Mouse (Mus musculus) CH12.LX (cell line): ENCODE results near the gene Ghdc. TPM values are rescaled to one million over a fixed set of nuclear protein-coding genes. Genes with fewer than 3 reads are reported as not detected.
A peak's percentile ranks its signal among the peaks of the same experiment; 100 is the strongest.

Experiments used
- DNase-seq: peaks from one replicate; pipeline ENCODE4 v3.0.0-alpha.2; 2013; ENCODE audit errors: extremely low read depth
- H3K27ac ChIP-seq: 2 replicates; pipeline ENCODE4 v1.5.1; 2012; ENCODE audit warnings: low read depth, mild to moderate bottlenecking, control low read depth, moderate library complexity; ENCODE audit not compliant: insufficient read depth
- H3K27me3 ChIP-seq: replicated peaks from 2 replicates; pipeline ENCODE3; 2012; ENCODE audit warnings: inconsistent platforms
- H3K36me3 ChIP-seq, 2 experiments: replicated peaks in 1 of 2; 2 replicates each; pipeline versions ENCODE3 to v1.6.1; 2012; ENCODE audit warnings: inconsistent platforms in 1 of 2, low read length in 1 of 2, mild to moderate bottlenecking in 1 of 2, mixed read lengths in 1 of 2, moderate library complexity in 1 of 2; ENCODE audit not compliant: control insufficient read depth in 1 of 2, insufficient read depth in 1 of 2
- H3K4me1 ChIP-seq, 2 experiments: 2 replicates each; pipeline ENCODE4 v1.6.1; 2012; ENCODE audit warnings: inconsistent platforms in 1 of 2, moderate library complexity in 1 of 2; ENCODE audit not compliant: insufficient read depth in 2 of 2, control insufficient read depth in 1 of 2
- H3K4me2 ChIP-seq: 2 replicates; pipeline ENCODE4 v1.6.1; 2012; ENCODE audit warnings: low read depth, mild to moderate bottlenecking, control low read depth; ENCODE audit not compliant: poor library complexity, insufficient read depth, severe bottlenecking
- H3K4me3 ChIP-seq, 3 experiments: fragments of 150-350 bp in 1 of 3; sonication (generic) in 1 of 3; replicated peaks in 1 of 3; 2 replicates each; pipeline versions ENCODE3 to v1.5.1; 2011 to 2012; ENCODE audit warnings: low read depth in 2 of 3, low read length in 2 of 3, mild to moderate bottlenecking in 2 of 3, moderate library complexity in 2 of 3, control low read depth in 1 of 3, improper control_type of control experiment in 1 of 3, inconsistent platforms in 1 of 3, mixed read lengths in 1 of 3; ENCODE audit not compliant: poor library complexity in 1 of 3
- H3K79me2 ChIP-seq: replicated peaks from 2 replicates; pipeline ENCODE4 v1.6.1; 2012; ENCODE audit warnings: mild to moderate bottlenecking, moderate library complexity; ENCODE audit not compliant: control insufficient read depth, poor library complexity, insufficient read depth, severe bottlenecking; ENCODE audit errors: extremely low read depth
- H3K9ac ChIP-seq: 2 replicates; pipeline ENCODE4 v1.6.1; 2012; ENCODE audit warnings: low read depth, mild to moderate bottlenecking, control low read depth, moderate library complexity; ENCODE audit not compliant: insufficient read depth
- H3K9me3 ChIP-seq: replicated peaks from 2 replicates; pipeline ENCODE3; 2012; ENCODE audit warnings: low read length, inconsistent platforms, mixed read lengths
- BHLHE40 ChIP-seq: IDR thresholded peaks from 2 replicates; pipeline ENCODE4 v1.6.1; 2011; ENCODE audit warnings: mild to moderate bottlenecking, low read depth, low read length, improper control_type of control experiment
- CHD2 ChIP-seq: IDR thresholded peaks from 2 replicates; pipeline ENCODE4 v1.6.1; 2011; ENCODE audit warnings: low read length, improper control_type of control experiment
- E2F4 ChIP-seq: IDR thresholded peaks from 2 replicates; pipeline ENCODE4 v1.6.1; 2011; ENCODE audit warnings: low read depth, low read length, improper control_type of control experiment; ENCODE audit not compliant: insufficient replicate concordance
- EP300 ChIP-seq: IDR thresholded peaks from 2 replicates; pipeline ENCODE4 v1.6.1; 2011; ENCODE audit warnings: low read length, improper control_type of control experiment
- ETS1 ChIP-seq: conservative IDR thresholded peaks from 2 replicates; pipeline ENCODE4 v1.6.1; 2012; ENCODE audit warnings: low read depth, mild to moderate bottlenecking, inconsistent platforms, low read length, improper control_type of control experiment, moderate library complexity
- HCFC1 ChIP-seq: IDR thresholded peaks from 2 replicates; pipeline ENCODE4 v1.6.1; 2012; ENCODE audit warnings: low read depth, mild to moderate bottlenecking, inconsistent platforms, low read length, improper control_type of control experiment
- IRF4 ChIP-seq: IDR thresholded peaks from 2 replicates; pipeline ENCODE4 v1.6.1; 2014; ENCODE audit warnings: low read depth, mild to moderate bottlenecking, inconsistent platforms, low read length, improper control_type of control experiment
- JUND ChIP-seq: conservative IDR thresholded peaks from 2 replicates; pipeline ENCODE4 v1.6.1; 2011; ENCODE audit warnings: low read depth, low read length, improper control_type of control experiment
- KAT2A ChIP-seq: IDR thresholded peaks from 2 replicates; pipeline ENCODE4 v1.6.1; 2012; ENCODE audit warnings: low read length, improper control_type of control experiment, inconsistent platforms; ENCODE audit not compliant: insufficient replicate concordance
- MAFK ChIP-seq: IDR thresholded peaks from 2 replicates; pipeline ENCODE4 v1.6.1; 2011; ENCODE audit warnings: low read length, improper control_type of control experiment; ENCODE audit not compliant: insufficient replicate concordance
- MAX ChIP-seq: IDR thresholded peaks from 2 replicates; pipeline ENCODE4 v1.6.1; 2011; ENCODE audit warnings: low read length, improper control_type of control experiment
- MAZ ChIP-seq: IDR thresholded peaks from 2 replicates; pipeline ENCODE4 v1.6.1; 2012; ENCODE audit warnings: low read depth, mild to moderate bottlenecking, inconsistent platforms, low read length, improper control_type of control experiment, moderate library complexity
- MEF2A ChIP-seq: IDR thresholded peaks from 2 replicates; pipeline ENCODE4 v1.6.1; 2014; ENCODE audit warnings: low read depth, mild to moderate bottlenecking, inconsistent platforms, low read length, improper control_type of control experiment, borderline replicate concordance
- MXI1 ChIP-seq: IDR thresholded peaks from 2 replicates; pipeline ENCODE4 v1.6.1; 2011; ENCODE audit warnings: mild to moderate bottlenecking, low read depth, low read length, improper control_type of control experiment
- MYC ChIP-seq: IDR thresholded peaks from 2 replicates; pipeline ENCODE4 v1.6.1; 2011; ENCODE audit warnings: low read depth, mild to moderate bottlenecking, improper control_type of control experiment, low read length
- POLR2A ChIP-seq: IDR thresholded peaks from 2 replicates; pipeline ENCODE4 v1.6.1; 2011; ENCODE audit warnings: low read depth, mild to moderate bottlenecking, improper control_type of control experiment, low read length
- POLR2AphosphoS2 ChIP-seq: IDR thresholded peaks from 2 replicates; pipeline ENCODE4 v1.6.1; 2011; ENCODE audit warnings: low read depth, low read length, improper control_type of control experiment
- SIN3A ChIP-seq: IDR thresholded peaks from 2 replicates; pipeline ENCODE4 v1.6.1; 2012; ENCODE audit warnings: low read length, improper control_type of control experiment, inconsistent platforms
- TCF12 ChIP-seq: IDR thresholded peaks from 2 replicates; pipeline ENCODE4 v1.6.1; 2014; ENCODE audit warnings: low read depth, mild to moderate bottlenecking, inconsistent platforms, low read length, improper control_type of control experiment
- UBTF ChIP-seq: IDR thresholded peaks from 2 replicates; pipeline ENCODE4 v1.6.1; 2012; ENCODE audit warnings: low read depth, mild to moderate bottlenecking, inconsistent platforms, low read length, improper control_type of control experiment, moderate library complexity
- ZMIZ1 ChIP-seq: IDR thresholded peaks from 2 replicates; pipeline ENCODE4 v1.6.1; 2012; ENCODE audit warnings: low read depth, mild to moderate bottlenecking, inconsistent platforms, low read length, improper control_type of control experiment
- dilution Hi-C: fragments of 300-500 bp; cut with MboI; formaldehyde crosslinking; loops from 2 replicates; pipeline ENCODE4 v1.14.3; 2020; ENCODE audit warnings: low sequenced_read_pairs; ENCODE audit not compliant: extremely low pct_unique_long_range_greater_than_20kb, extremely low pct_ligation_motif_present
- in situ Hi-C: fragments of 300-500 bp; cut with MboI; formaldehyde crosslinking; loops from 3 replicates; pipeline ENCODE4 v1.14.3; 2019; ENCODE audit warnings: low sequenced_read_pairs, low pct_ligation_motif_present, low pct_unique_long_range_greater_than_20kb, mixed read lengths
- polyA plus RNA-seq: library from polyadenylated mRNA; unstranded; fragments of >175 nt; gene quantifications from 2 replicates; pipeline ENCODE4 v1.2.1, GENCODE M21; 2012; ENCODE audit warnings: low read depth; ENCODE audit not compliant: insufficient read length
- total RNA-seq, 2 experiments: library from RNA; depleted of rRNA; stranded (reverse); fragments of 300-350 nt in 1 of 2; fragments of >200 nt in 1 of 2; gene quantifications; 2 replicates each; pipeline ENCODE4 v1.2.3; 2012 to 2014

Gene Ghdc
- total and polyA plus RNA-seq, 3 experiments = 10.9 to 17.9 (median 16.6) TPM

GRCm38 (mm10) chr11:100735954-100736745 is 34.6 kb downstream of the Ghdc start (continued):
- TF ChIP-seq SIN3A = peak; percentile 52; the same call in 1 of the 2 replicates

- in situ Hi-C loops = no loop called here
- H3K27me3 ChIP-seq = no peaks in the 10 kb centered on the region
- TF ChIP-seq MAFK (0 out of 2 replicates have a peak, but pooled peaks have one; percentile 2), JUND (no peak), BHLHE40 (peak; percentile 87), ZMIZ1 (0 out of 2 replicates have a peak, but pooled peaks have one; percentile 10), MYC (peak; percentile 68), ETS1 (peak; percentile 72), TCF12 (peak; percentile 45; the same call in 1 of the 2 replicates), CHD2 (no peak), MAZ (0 out of 2 replicates have a peak, but pooled peaks have one; percentile 49), MAX (peak; percentile 78; the same call in 1 of the 2 replicates), KAT2A (0 out of 2 replicates have a peak, but pooled peaks have one; percentile 11), UBTF (0 out of 2 replicates have a peak, but pooled peaks have one; percentile 14), IRF4 (peak; percentile 83; the same call in 1 of the 2 replicates), MXI1 (peak; percentile 85), POLR2A (no peak), MEF2A (no peak), HCFC1 (peak; percentile 28), POLR2AphosphoS2 (peak; percentile 60; the same call in 1 of the 2 replicates), SIN3A (peak; percentile 54; the same call in 1 of the 2 replicates), EP300 (peak; percentile 60), E2F4 (no peak)
- TF ChIP-seq, all 38 proteins: peak for 16
- dilution Hi-C loops = no loop called here
- peak overlapping the region; percentile 97 for H3K4me2 ChIP-seq
- H3K9ac ChIP-seq = peak overlapping the region; percentile 95
- no peaks in the 10 kb centered on the region for H3K9me3 ChIP-seq
- H3K79me2 ChIP-seq = peaks cover 74% of the 10 kb centered on the region
- peak overlapping the region; percentile 62 to 100 (median 75) for H3K4me3 ChIP-seq
- peaks cover 21 to 46% of the 10 kb centered on the region in 2 experiments for H3K36me3 ChIP-seq
- peak; percentile 61 for DNase-seq
- peaks cover 8 to 63% of the 10 kb centered on the region in 2 experiments for H3K4me1 ChIP-seq
- peak overlapping the region; percentile 69 for H3K27ac ChIP-seq
These were observed 35.5 kb downstream of the Ghdc start for GRCm38 (mm10) chr11:100735134-100735865.
